Mouse (Mus musculus): Measurements from ENCODE around the gene Myo19.

GRCm38 (mm10) chr11:84847475-84848090 lies 32.4 kb upstream of the Myo19 start:
- TF ChIP-seq EP300 (optimal IDR thresholded peaks at IDR 0.05) (no peak), CTCF (IDR thresholded peaks at IDR 0.05; ENCODE audit: low read depth) (no peak)
